Mouse (Mus musculus) limb, embryonic 15.5 days (tissue): ENCODE results near the gene Wfdc12. TPM values are rescaled to one million over a fixed set of nuclear protein-coding genes. Genes with fewer than 3 reads are reported as not detected.

Source experiments
- ATAC-seq: fragments of 200-750 bp; cut with Nextera tagmentation; 2 replicates; pipeline ENCODE4 v1.8.0; 2017; ENCODE audit warnings: low read depth, moderate TSS enrichment; ENCODE audit not compliant: insufficient number of reproducible peaks, low FRiP score, low TSS enrichment
- H3K27ac ChIP-seq: fragments of 300-500 bp; sonication (generic); 2 replicates; pipeline ENCODE4 v1.5.1; 2015; ENCODE audit warnings: moderate library complexity, mild to moderate bottlenecking, inconsistent platforms
- H3K27me3 ChIP-seq: fragments of 300-500 bp; sonication (generic); 2 replicates; pipeline ENCODE4 v1.6.1; 2015; ENCODE audit warnings: inconsistent platforms
- H3K36me3 ChIP-seq: fragments of 300-500 bp; sonication (generic); 2 replicates; pipeline ENCODE4 v1.6.1; 2015; ENCODE audit warnings: inconsistent platforms
- H3K4me1 ChIP-seq: fragments of 300-500 bp; sonication (generic); 2 replicates; pipeline ENCODE4 v1.6.1; 2015; ENCODE audit warnings: inconsistent platforms
- H3K4me2 ChIP-seq: fragments of 300-500 bp; sonication (generic); 2 replicates; pipeline ENCODE4 v1.6.1; 2015; ENCODE audit warnings: mild to moderate bottlenecking, inconsistent platforms
- H3K4me3 ChIP-seq: fragments of 300-500 bp; sonication (generic); 2 replicates; pipeline ENCODE4 v1.5.1; 2015; ENCODE audit warnings: mild to moderate bottlenecking, inconsistent platforms
- H3K9ac ChIP-seq: fragments of 300-500 bp; sonication (generic); 2 replicates; pipeline ENCODE4 v1.6.1; 2015; ENCODE audit warnings: inconsistent platforms
- H3K9me3 ChIP-seq: fragments of 300-500 bp; sonication (generic); 2 replicates; pipeline ENCODE4 v1.6.1; 2016; ENCODE audit warnings: inconsistent platforms
- WGBS: fragments of 180-500 bp; shearing (Covaris S2); methylation state at CpG from one replicate; pipeline ENCODE4 v1.1.7; 2015; 5-methylcytosine and 5-hydroxymethylcytosine counted together
- polyA plus RNA-seq: library from polyadenylated mRNA; unstranded; fragments of >200 nt; fragmentation: Nextera tagmentation; extraction: Ambion mirVana; gene quantifications from 2 replicates; pipeline ENCODE4 v1.2.1, GENCODE M21; 2015

Wfdc12 gene
- polyA plus RNA-seq, 1 experiment from 2014 or later = 0.40 TPM

DNA sequence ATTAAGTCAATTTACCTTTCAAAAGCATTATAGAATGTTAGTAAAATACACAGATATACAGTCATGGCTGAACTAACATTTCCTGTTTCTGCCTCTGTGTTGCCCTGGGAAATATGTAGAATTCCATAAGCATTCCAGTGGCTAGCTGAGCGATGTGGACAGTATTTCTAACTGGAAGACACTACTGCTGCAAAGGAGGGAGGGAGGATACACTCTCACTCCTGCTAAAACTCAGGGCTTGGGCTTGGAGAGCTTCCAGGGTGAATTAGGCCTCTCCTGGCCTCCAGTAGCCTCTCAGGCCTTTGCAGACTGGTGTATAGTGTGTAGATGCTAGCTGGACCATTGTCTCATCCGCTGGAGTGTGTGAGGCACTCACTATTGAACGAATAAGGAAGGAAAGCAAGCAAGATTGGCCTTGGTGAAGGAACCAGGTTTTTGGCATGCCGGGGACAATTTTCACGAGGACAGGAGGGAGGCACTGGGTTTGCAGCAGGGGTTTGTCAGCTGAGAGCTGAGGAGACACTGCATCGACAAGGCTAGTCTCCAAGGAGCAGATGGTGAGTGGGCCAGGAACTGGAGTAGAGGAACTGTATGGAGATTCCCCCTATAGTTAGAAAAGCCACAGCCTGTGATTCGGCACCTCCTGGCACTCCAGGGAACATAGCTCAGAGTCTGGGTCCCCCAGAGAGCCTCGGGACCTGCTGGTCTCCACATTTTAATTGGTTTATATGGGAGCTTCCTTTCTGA lies 15.6 kb downstream of the Wfdc12 start:
- Histone ChIP-seq H3K4me3 (no peak overlapping the region), H3K4me1 (peaks cover 14% of the 10 kb centered on the region), H3K27ac (no peak overlapping the region), H3K9ac (no peak overlapping the region), H3K9me3 (no peaks in the 10 kb centered on the region), H3K4me2 (no peak overlapping the region), H3K36me3 (no peaks in the 10 kb centered on the region), H3K27me3 (peaks cover 30% of the 10 kb centered on the region)
- ATAC-seq = no peak
- WGBS = 70% methylated on average over 8 of the region's 8 CpGs

DNA sequence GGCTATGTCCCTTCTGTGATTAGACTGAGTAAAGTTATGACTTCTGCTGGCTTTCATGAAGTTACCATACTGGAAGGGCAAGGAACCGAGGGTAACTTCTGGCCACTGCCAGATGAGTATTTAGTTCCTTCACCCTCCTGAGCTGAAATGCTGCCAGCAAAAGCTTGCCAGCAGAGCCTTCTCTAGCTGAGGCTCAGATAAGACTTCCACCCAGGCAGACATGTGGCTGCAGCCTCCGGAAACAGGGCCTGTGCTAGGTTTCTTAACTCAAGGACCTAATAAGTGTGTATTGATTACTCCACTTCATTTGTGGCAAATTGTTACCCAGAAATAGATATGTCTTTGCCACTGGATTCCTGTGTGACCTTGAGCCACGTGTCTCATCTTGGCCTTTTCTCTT lies 17.0 kb downstream of the Wfdc12 start:
- Histone ChIP-seq H3K9me3 (no peaks in the 10 kb centered on the region), H3K9ac (no peak overlapping the region), H3K27me3 (peaks cover 42% of the 10 kb centered on the region), H3K4me1 (peaks cover 19% of the 10 kb centered on the region), H3K4me3 (no peak overlapping the region), H3K27ac (no peak overlapping the region), H3K4me2 (no peak overlapping the region), H3K36me3 (no peaks in the 10 kb centered on the region)
- WGBS = 61% methylated on average over 3 of the region's 3 CpGs
- ATAC-seq = no peak

DNA sequence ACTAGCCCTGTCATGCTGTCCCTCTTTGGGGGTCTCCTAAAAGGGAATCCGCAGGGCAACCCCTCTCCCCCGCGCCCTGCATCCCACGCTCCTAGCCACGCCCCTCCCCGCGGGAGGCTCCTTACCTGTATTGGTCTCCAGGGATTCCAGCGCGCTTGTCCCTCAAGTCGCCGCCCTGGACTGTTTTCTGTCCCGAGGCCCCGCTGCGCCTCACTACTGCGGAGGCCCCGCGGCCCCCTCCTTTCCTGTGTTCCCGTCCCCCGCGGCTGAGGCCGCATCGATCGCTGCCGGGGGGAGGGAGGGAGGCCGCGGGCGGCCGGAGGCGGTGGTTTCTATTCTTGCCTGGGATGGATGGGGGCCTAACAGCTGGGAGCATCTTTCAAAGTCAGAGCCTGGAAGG lies 19.5 kb downstream of the Wfdc12 start, which contains the start of gene Kcns1:
Kcns1 (minus strand) TSS at position 212 of the 400 bp plus-strand sequence.
- H3K27me3 ChIP-seq = peaks cover 64% of the 10 kb centered on the region
- peaks cover 28% of the 10 kb centered on the region for H3K4me1 ChIP-seq
- ATAC-seq = no peak
- peak within 1 kb of the TSS; percentile 58 for H3K4me2 ChIP-seq
- no peaks in the 10 kb centered on the region for H3K36me3 ChIP-seq
- no peaks in the 10 kb centered on the region for H3K9me3 ChIP-seq
- under 1% methylated on average over 24 of the region's 29 CpGs for WGBS
- H3K4me3 ChIP-seq = peak within 1 kb of the TSS; percentile 36
- H3K27ac ChIP-seq = 0 out of 2 replicates have a peak within 1 kb of the TSS, but pooled peaks have one; percentile 17
- peak within 1 kb of the TSS; percentile 27 for H3K9ac ChIP-seq

DNA sequence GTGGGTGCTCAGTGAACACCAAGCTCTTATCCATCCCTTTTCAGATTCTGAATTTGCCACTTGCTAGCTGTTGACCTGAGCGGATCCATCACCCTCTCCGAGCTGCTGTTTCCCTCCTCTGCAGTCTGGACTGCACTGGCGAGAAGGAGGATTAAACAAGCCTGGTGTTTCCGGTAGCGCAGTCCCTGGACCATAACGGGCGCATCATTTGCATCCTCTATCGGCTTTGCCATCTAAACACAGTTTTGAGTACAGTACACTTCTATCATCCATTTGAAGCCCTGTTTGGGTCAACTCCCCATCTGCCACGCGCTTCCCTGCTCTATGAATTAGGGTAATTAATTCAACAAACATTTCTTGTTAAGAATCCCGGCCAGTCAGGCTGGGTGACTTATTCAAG lies 20.1 kb downstream of the Wfdc12 start:
- peaks cover 28% of the 10 kb centered on the region for H3K4me1 ChIP-seq
- no peak for ATAC-seq
- WGBS = 12% methylated on average over 11 of the region's 11 CpGs
- H3K36me3 ChIP-seq = no peaks in the 10 kb centered on the region
- H3K9ac ChIP-seq = no peak overlapping the region
- H3K4me2 ChIP-seq = peak overlapping the region; percentile 58; the same call in 1 of the 2 replicates
- peak overlapping the region; percentile 36 for H3K4me3 ChIP-seq
- H3K27ac ChIP-seq = 0 out of 2 replicates have a peak overlapping the region, but pooled peaks have one; percentile 17
- no peaks in the 10 kb centered on the region for H3K9me3 ChIP-seq
- H3K27me3 ChIP-seq = peaks cover 69% of the 10 kb centered on the region

DNA sequence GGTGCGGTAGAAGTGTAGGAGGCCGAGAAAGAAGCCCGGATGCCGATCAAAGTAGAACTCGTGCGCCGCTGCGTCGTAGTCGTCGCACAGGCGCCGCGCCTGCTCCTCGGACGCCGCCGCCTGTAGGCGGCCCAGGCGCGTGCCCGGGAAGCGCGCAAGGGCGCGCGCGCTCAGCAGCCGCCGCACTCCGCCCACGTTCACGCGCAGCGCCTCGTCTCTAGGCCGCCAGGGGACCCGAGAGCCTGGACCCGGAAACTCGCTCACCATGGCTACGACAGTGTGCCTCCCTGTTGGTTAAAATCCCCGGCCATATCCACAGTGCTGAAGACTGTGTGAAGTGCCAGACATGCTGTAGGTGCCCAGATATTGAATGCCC lies 21.8 kb downstream of the Wfdc12 start:
- Histone ChIP-seq H3K9me3 (no peaks in the 10 kb centered on the region), H3K27ac (no peak overlapping the region), H3K4me3 (peak overlapping the region; percentile 36), H3K9ac (no peak overlapping the region), H3K4me2 (peak overlapping the region; percentile 73), H3K27me3 (peaks cover 66% of the 10 kb centered on the region), H3K36me3 (no peaks in the 10 kb centered on the region), H3K4me1 (peaks cover 25% of the 10 kb centered on the region)
- 16% methylated on average over 42 of the region's 42 CpGs for whole genome bisulfite sequencing
- ATAC-seq = 0 out of 2 replicates have a peak, but pooled peaks have one; percentile 10

DNA sequence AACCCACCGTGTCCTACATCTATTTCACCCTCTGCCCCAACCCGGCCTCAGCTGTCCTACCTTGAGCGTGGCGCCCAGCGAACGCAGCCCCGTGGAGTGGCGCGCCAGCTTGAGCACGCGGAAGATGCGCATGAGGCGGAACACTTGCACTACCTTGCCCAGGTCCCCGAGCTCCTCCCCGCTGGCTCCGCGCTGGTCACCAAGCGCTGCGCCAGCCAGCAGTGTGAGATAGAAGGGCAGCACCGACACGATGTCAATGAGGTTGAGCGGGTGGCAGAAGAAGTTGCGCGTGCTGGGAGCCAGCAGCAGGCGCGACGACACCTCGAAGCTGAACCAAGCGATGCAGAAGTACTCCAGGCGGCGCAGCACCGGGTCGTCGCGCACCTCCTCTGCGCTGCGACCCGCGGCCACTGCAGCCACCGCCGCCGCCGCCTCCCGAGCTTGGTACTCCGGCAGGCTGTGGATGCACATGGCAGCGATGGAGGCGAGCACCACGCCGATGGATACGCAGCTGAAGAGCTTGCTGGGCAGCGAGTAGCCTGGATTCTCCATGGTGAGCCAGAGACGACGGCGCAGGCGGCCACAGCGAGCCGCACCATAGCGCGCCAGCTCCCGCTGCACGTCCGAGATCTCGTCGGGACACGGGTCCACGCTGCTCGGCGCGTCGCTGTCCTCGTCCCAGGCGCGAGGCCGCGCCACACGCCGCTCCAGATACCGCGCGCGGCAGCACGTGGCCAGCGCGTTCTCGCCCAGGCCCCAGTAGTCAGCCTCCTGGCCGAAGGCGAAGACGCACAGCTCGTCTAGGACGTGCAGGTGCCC lies 22.4 kb downstream of the Wfdc12 start:
- Histone ChIP-seq H3K4me2 (peak overlapping the region; percentile 73), H3K27ac (no peak overlapping the region), H3K27me3 (peaks cover 66% of the 10 kb centered on the region), H3K4me1 (peaks cover 25% of the 10 kb centered on the region), H3K9ac (no peak overlapping the region), H3K9me3 (no peaks in the 10 kb centered on the region), H3K4me3 (peak overlapping the region; percentile 36), H3K36me3 (no peaks in the 10 kb centered on the region)
- 0 out of 2 replicates have a peak, but pooled peaks have one; percentile 36 for ATAC-seq
- WGBS = 14% methylated on average over 89 of the region's 90 CpGs

DNA sequence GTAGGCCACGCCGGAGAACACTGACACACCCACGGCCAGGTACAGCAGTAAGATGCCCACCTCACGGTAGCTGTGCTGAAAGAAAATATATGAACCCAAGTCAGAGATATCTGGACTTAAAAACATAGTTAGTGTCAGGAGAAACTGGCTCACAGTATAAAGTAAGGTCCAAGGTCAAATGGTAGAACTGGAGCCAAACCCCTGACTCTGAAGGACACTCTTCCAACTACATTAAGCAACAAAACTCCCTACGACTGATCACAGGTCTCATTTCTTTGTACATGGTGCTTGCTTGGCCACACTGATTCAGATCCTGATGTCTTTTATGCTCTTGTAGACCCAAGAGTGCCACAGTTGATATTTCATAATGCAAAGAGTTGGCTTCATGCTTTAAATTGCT lies 25.5 kb downstream of the Wfdc12 start:
- no peak overlapping the region for H3K4me3 ChIP-seq
- 92% methylated on average over 5 of the region's 5 CpGs for WGBS

DNA sequence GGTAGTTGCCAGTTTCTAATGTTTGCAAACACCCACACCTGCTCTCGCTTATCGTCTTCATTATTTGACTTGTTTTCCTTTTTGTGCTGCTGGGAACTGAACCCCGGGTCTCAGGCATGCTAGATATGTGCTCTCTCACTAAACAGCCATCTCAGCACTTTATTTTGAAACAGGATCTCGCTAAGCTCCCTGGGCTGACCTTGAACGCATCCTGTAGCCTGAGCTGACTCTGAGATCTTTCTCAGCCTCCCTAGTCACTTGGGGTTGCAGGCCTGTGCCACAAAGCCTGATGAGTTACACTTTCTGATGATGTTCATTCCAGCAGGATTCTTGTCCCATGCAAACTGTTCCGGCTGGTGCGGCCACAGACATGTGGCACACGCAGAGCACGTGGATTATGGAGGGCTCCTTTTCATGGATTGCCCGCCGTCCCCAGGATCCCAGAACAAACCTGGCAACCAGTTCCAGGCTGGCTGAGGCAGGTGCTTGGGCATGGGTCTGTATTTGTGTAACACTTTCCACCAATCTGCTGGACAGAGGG lies 28.8 kb downstream of the Wfdc12 start:
- Histone ChIP-seq H3K27ac (0 out of 2 replicates have a peak overlapping the region, but pooled peaks have one; percentile 27), H3K4me1 (peaks cover 12% of the 10 kb centered on the region), H3K27me3 (peaks cover 12% of the 10 kb centered on the region), H3K4me2 (no peak overlapping the region), H3K36me3 (no peaks in the 10 kb centered on the region), H3K9me3 (no peaks in the 10 kb centered on the region), H3K9ac (no peak overlapping the region), H3K4me3 (no peak overlapping the region)
- ATAC-seq = no peak
- WGBS = 74% methylated on average over 11 of the region's 11 CpGs

More for the DNA sequence above, 25.5 kb downstream of the Wfdc12 start:
- no peak for ATAC-seq
- peaks cover 46% of the 10 kb centered on the region for H3K27me3 ChIP-seq
- H3K4me2 ChIP-seq = no peak overlapping the region
- no peak overlapping the region for H3K27ac ChIP-seq
- H3K9ac ChIP-seq = no peak overlapping the region
- H3K36me3 ChIP-seq = no peaks in the 10 kb centered on the region
- H3K4me1 ChIP-seq = peaks cover 26% of the 10 kb centered on the region
- no peaks in the 10 kb centered on the region for H3K9me3 ChIP-seq

DNA sequence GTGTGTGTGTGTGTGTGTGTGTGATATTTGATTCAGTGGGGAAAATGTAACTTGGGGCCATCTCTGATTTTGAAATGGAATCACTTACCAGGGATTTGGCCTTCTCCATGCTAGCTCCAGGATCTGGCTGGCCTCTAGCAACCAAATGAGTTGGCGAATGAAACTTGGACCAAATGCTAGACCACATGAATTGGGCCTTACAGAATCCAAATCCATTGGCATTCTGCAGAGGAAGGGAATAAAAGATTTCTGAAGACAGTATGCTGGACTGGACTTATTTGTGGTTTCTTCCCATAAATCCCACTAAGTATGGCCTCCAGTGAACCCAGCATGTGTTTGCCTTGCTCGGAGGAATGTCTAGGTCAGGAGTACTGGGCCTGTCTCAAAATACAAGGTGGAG lies 31.6 kb downstream of the Wfdc12 start:
- Histone ChIP-seq H3K27me3 (no peaks in the 10 kb centered on the region), H3K4me3 (no peak overlapping the region), H3K9ac (no peak overlapping the region), H3K4me1 (peaks cover 12% of the 10 kb centered on the region), H3K4me2 (no peak overlapping the region), H3K36me3 (peaks cover 4% of the 10 kb centered on the region; the same call in 1 of the 2 replicates), H3K9me3 (no peaks in the 10 kb centered on the region), H3K27ac (peak overlapping the region; percentile 40; the same call in 1 of the 2 replicates)
- 64% methylated on average over 2 of the region's 2 CpGs for WGBS
- no peak for ATAC-seq

DNA sequence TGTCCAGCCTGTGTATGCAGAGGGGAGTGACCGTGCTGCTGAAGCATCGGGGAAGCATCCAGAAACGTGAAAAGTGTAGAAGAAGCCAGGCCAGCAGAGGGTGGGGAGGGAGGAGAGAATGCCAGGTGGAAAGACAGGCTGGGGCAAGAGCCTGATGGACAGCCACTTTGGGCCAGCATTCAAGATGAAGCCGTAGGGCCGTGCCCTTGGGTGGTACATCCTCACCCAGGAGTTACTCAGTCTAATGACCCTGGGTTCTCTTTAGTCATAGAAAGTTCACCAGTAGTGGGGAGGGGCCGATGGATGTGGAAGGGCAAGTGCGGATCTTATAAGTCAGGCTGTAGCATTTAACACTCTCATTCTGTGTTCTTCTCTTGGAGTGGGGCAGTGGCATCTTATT lies 34.2 kb downstream of the Wfdc12 start:
- H3K9ac ChIP-seq = no peak overlapping the region
- H3K9me3 ChIP-seq = no peaks in the 10 kb centered on the region
- H3K4me1 ChIP-seq = peaks cover 10% of the 10 kb centered on the region
- H3K27me3 ChIP-seq = no peaks in the 10 kb centered on the region
- peaks cover 25% of the 10 kb centered on the region for H3K36me3 ChIP-seq
- no peak overlapping the region for H3K4me2 ChIP-seq
- no peak overlapping the region for H3K4me3 ChIP-seq
- 80% methylated on average over 7 of the region's 7 CpGs for WGBS
- no peak overlapping the region for H3K27ac ChIP-seq
- ATAC-seq = no peak

DNA sequence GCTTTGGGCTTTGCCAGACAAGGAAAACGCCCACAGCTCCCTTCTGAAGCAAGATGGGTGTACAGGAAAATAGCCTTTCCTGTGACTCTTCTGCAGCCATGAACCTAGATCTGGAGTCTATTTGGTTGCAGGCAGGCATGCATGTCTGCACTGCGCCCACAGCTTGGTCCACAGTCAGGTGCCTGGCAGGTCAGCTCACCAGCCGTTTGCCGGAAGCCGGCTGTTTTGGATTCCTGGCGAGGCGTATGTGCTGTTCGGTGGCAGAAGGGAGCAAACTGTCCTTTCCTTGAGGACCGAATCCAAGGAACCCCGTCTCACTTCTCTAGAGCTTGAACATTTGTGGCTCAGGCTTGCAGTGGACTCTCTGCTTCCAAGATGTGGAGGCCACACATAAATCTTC lies 36.4 kb downstream of the Wfdc12 start:
- WGBS = 91% methylated on average over 10 of the region's 10 CpGs
- Histone ChIP-seq H3K9ac (no peak overlapping the region), H3K9me3 (no peaks in the 10 kb centered on the region), H3K36me3 (peaks cover 25% of the 10 kb centered on the region), H3K27me3 (no peaks in the 10 kb centered on the region), H3K27ac (no peak overlapping the region), H3K4me3 (no peak overlapping the region), H3K4me2 (no peak overlapping the region), H3K4me1 (peaks cover 27% of the 10 kb centered on the region)
- ATAC-seq = no peak

DNA sequence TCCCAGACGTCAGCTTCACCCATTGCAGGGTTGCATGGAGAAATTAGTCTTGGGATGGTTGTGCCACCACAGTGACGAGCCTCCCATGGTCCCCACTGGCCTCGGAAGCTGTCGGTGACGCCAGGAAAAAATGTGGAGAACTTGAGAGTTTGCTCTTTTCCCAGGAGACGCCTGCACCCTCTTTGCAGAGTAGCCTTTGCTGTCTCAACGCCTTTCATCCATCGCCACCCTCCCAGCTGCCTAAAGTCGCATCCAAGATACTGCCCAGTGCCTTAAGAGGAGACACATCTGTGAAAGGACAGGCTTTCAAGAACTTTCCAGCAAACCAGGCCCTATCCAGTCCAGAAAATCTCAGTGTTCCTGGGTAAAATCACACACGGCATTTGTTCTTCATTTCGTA lies 38.1 kb downstream of the Wfdc12 start:
- H3K27ac ChIP-seq = no peak overlapping the region
- peaks cover 30% of the 10 kb centered on the region for H3K4me1 ChIP-seq
- no peaks in the 10 kb centered on the region for H3K9me3 ChIP-seq
- WGBS = 94% methylated on average over 11 of the region's 11 CpGs
- H3K36me3 ChIP-seq = peaks cover 25% of the 10 kb centered on the region
- H3K4me2 ChIP-seq = no peak overlapping the region
- no peak overlapping the region for H3K9ac ChIP-seq
- H3K4me3 ChIP-seq = no peak overlapping the region
- ATAC-seq = no peak
- no peaks in the 10 kb centered on the region for H3K27me3 ChIP-seq
